Comparison of ENCODE assay signal across 8 mouse cellular contexts in the genomic region with DNA sequence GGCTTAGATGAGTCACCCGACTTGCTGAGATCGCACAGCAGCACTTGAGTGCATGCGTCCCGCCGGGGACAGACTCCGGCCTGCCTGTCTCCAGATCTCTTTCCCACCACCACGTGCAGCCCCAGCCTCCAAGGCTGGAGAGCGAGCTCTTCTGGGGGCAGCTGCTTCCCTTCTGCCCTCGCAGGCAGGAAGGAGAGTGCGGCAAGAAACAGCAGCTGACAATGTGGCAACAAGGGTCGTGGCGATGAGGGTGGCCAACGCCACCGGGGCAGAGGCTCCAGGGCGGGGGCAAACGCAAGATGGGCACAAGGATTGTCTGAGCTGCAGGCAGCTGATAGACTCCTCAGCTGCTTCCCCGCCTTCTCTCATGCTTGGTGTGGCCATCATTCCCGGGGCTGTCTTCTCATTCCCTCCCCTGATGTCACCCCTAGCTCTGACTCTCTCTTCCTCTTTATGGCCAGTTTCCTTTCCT. TPM values are rescaled to one million over a fixed set of nuclear protein-coding genes. Genes with fewer than 3 reads are reported as not detected.
DNase-seq lines count a peak whose midpoint lies in the region; ATAC-seq and TF ChIP-seq lines count a peak whose summit lies in the region.

No protein-coding gene starts in this region.

- H3K27me3 ChIP-seq in hindbrain, embryonic 11.5 days (ENCODE audit: control insufficient read depth, insufficient read depth, low read length) = no peaks in the 10 kb centered on the region
- H3K27me3 ChIP-seq in hindbrain, embryonic 14.5 days (ENCODE audit: control insufficient read depth, insufficient read depth, low read length) = no peaks in the 10 kb centered on the region
- H3K27me3 ChIP-seq in MEL (ENCODE audit: control insufficient read depth in 1 of 2, insufficient read depth in 2 of 2, low read length in 2 of 2) = no peaks in the 10 kb centered on the region
- no peaks in the 10 kb centered on the region for H3K27me3 ChIP-seq in heart, embryonic 12.5 days (replicated peaks)
- H3K27me3 ChIP-seq in liver, embryonic 13.5 days = no peaks in the 10 kb centered on the region
- no peaks in the 10 kb centered on the region for H3K27me3 ChIP-seq in stomach, postnatal 0 days (ENCODE audit: control insufficient read depth, insufficient read depth, low read length)

- no peak for ATAC-seq in hindbrain, embryonic 11.5 days (ENCODE audit: low FRiP score)
- no peak for ATAC-seq in hindbrain, embryonic 14.5 days (ENCODE audit: low FRiP score)
- no peak for ATAC-seq in heart, embryonic 12.5 days (ENCODE audit: insufficient number of reproducible peaks, low FRiP score)
- ATAC-seq in liver, embryonic 13.5 days (ENCODE audit: low read depth) = peak; percentile 73
- no peak for ATAC-seq in stomach, postnatal 0 days (ENCODE audit: low FRiP score, low TSS enrichment)

- no peak overlapping the region for H3K4me3 ChIP-seq in hindbrain, embryonic 11.5 days (ENCODE audit: low read depth, low read length)
- H3K4me3 ChIP-seq in hindbrain, embryonic 14.5 days (replicated peaks; ENCODE audit: low read length) = no peak overlapping the region
- no peak overlapping the region for H3K4me3 ChIP-seq in MEL (ENCODE audit: control insufficient read depth in 1 of 2, insufficient read depth in 1 of 2, low read depth in 2 of 2, low read length in 2 of 2)
- no peak overlapping the region for H3K4me3 ChIP-seq in heart, embryonic 12.5 days
- H3K4me3 ChIP-seq in liver, embryonic 13.5 days (replicated peaks) = peak overlapping the region; percentile 34
- no peak overlapping the region for H3K4me3 ChIP-seq in stomach, postnatal 0 days (ENCODE audit: low read depth, low read length)

- TF ChIP-seq CTCF in MEL (IDR thresholded peaks at IDR 0.05 in 2 of 3, conservative IDR thresholded peaks at IDR 0.05 in 1 of 3; ENCODE audit: control insufficient read depth in 1 of 3, insufficient read depth in 1 of 3, low read depth in 2 of 3, low read length in 3 of 3, poor library complexity in 1 of 3, severe bottlenecking in 1 of 3) = no peak
- no peak for TF ChIP-seq CTCF in stomach, postnatal 0 days (IDR thresholded peaks at IDR 0.05; ENCODE audit: low read depth)

- H3K36me3 ChIP-seq in hindbrain, embryonic 11.5 days (ENCODE audit: control insufficient read depth, insufficient read depth, low read length) = no peaks in the 10 kb centered on the region
- no peaks in the 10 kb centered on the region for H3K36me3 ChIP-seq in hindbrain, embryonic 14.5 days (replicated peaks; ENCODE audit: control insufficient read depth, insufficient read depth)
- H3K36me3 ChIP-seq in MEL (ENCODE audit: control insufficient read depth in 1 of 2, insufficient read depth in 2 of 2, low read length in 2 of 2) = peaks cover 0 to 18% of the 10 kb centered on the region in 2 experiments; a peak in 2 of 4 replicates
- H3K36me3 ChIP-seq in heart, embryonic 12.5 days = no peaks in the 10 kb centered on the region
- no peaks in the 10 kb centered on the region for H3K36me3 ChIP-seq in liver, embryonic 13.5 days
- no peaks in the 10 kb centered on the region for H3K36me3 ChIP-seq in stomach, postnatal 0 days (ENCODE audit: control insufficient read depth, insufficient read depth, low read length)

- no peak for TF ChIP-seq RAD21 in MEL (IDR thresholded peaks at IDR 0.05; ENCODE audit: low read depth, low read length)

- 0 out of 2 replicates have a peak overlapping the region, but pooled peaks have one; percentile 8 for H3K9ac ChIP-seq in hindbrain, embryonic 11.5 days (ENCODE audit: low read depth, low read length)
- no peak overlapping the region for H3K9ac ChIP-seq in hindbrain, embryonic 14.5 days
- H3K9ac ChIP-seq in MEL (ENCODE audit: control insufficient read depth, low read depth, low read length, poor library complexity, severe bottlenecking) = 0 out of 2 replicates have a peak overlapping the region, but pooled peaks have one; percentile 2
- peak overlapping the region; percentile 56 for H3K9ac ChIP-seq in heart, embryonic 12.5 days
- peak overlapping the region; percentile 87 for H3K9ac ChIP-seq in liver, embryonic 13.5 days
- H3K9ac ChIP-seq in stomach, postnatal 0 days (ENCODE audit: low read length) = peak overlapping the region; percentile 41; the same call in 1 of the 2 replicates

- no peaks in the 10 kb centered on the region for H3K9me3 ChIP-seq in hindbrain, embryonic 11.5 days (ENCODE audit: control insufficient read depth, low read length)
- no peaks in the 10 kb centered on the region for H3K9me3 ChIP-seq in hindbrain, embryonic 14.5 days (ENCODE audit: control insufficient read depth, low read length)
- H3K9me3 ChIP-seq in MEL (replicated peaks; ENCODE audit: insufficient read depth, low read length) = no peaks in the 10 kb centered on the region
- no peaks in the 10 kb centered on the region for H3K9me3 ChIP-seq in heart, embryonic 12.5 days (replicated peaks)
- H3K9me3 ChIP-seq in liver, embryonic 13.5 days (replicated peaks) = no peaks in the 10 kb centered on the region
- H3K9me3 ChIP-seq in stomach, postnatal 0 days (ENCODE audit: control insufficient read depth, low read length) = no peaks in the 10 kb centered on the region

- peaks cover 2% of the 10 kb centered on the region; the same call in 1 of the 2 replicates for H3K79me2 ChIP-seq in MEL (ENCODE audit: control insufficient read depth, insufficient read depth, low read length, poor library complexity)

- TF ChIP-seq EP300 in MEL (IDR thresholded peaks at IDR 0.05; ENCODE audit: low read depth in 1 of 2, low read length in 2 of 2) = no peak
- TF ChIP-seq EP300 in stomach, postnatal 0 days (optimal IDR thresholded peaks at IDR 0.05) = no peak

- no peak overlapping the region for H3K4me2 ChIP-seq in hindbrain, embryonic 11.5 days (replicated peaks; ENCODE audit: low read depth, low read length)
- H3K4me2 ChIP-seq in hindbrain, embryonic 14.5 days (replicated peaks) = no peak overlapping the region
- peak overlapping the region; percentile 36 for H3K4me2 ChIP-seq in heart, embryonic 12.5 days
- H3K4me2 ChIP-seq in liver, embryonic 13.5 days = peak overlapping the region; percentile 91
- H3K4me2 ChIP-seq in stomach, postnatal 0 days (replicated peaks; ENCODE audit: low read depth) = 0 out of 2 replicates have a peak overlapping the region, but pooled peaks have one; percentile 20

- H3K4me1 ChIP-seq in hindbrain, embryonic 11.5 days (replicated peaks; ENCODE audit: control insufficient read depth, insufficient read depth, low read length) = peaks cover 16% of the 10 kb centered on the region
- H3K4me1 ChIP-seq in hindbrain, embryonic 14.5 days (replicated peaks; ENCODE audit: control insufficient read depth, insufficient read depth, low read length) = peaks cover 22% of the 10 kb centered on the region
- H3K4me1 ChIP-seq in MEL (ENCODE audit: control insufficient read depth in 1 of 2, insufficient read depth in 2 of 2, low read length in 2 of 2) = peaks cover 13 to 20% of the 10 kb centered on the region in 2 experiments
- H3K4me1 ChIP-seq in heart, embryonic 12.5 days (replicated peaks) = peaks cover 85% of the 10 kb centered on the region
- peaks cover 93% of the 10 kb centered on the region for H3K4me1 ChIP-seq in liver, embryonic 13.5 days (replicated peaks)
- peaks cover 22% of the 10 kb centered on the region for H3K4me1 ChIP-seq in stomach, postnatal 0 days (replicated peaks; ENCODE audit: control insufficient read depth, insufficient read depth)

- WGBS in hindbrain, embryonic 11.5 days = 68% methylated on average over 18 of the region's 18 CpGs
- 69% methylated on average over 18 of the region's 18 CpGs for WGBS in hindbrain, embryonic 14.5 days
- 26% methylated on average over 18 of the region's 18 CpGs for WGBS in heart, embryonic 12.5 days
- WGBS in liver, embryonic 13.5 days (ENCODE audit: insufficient replicate concordance) = 18% methylated on average over 18 of the region's 18 CpGs
- WGBS in stomach, postnatal 0 days = 35% methylated on average over 18 of the region's 18 CpGs

- intact Hi-C loops in left cerebral cortex, postnatal 14 days (cut with DNase I) = no loop called here

- H3K27ac ChIP-seq in hindbrain, embryonic 11.5 days (ENCODE audit: low read depth, low read length) = 0 out of 2 replicates have a peak overlapping the region, but pooled peaks have one; percentile 11
- H3K27ac ChIP-seq in hindbrain, embryonic 14.5 days = no peak overlapping the region
- peak overlapping the region; percentile 77; the same call in 1 of the 2 replicates for H3K27ac ChIP-seq in MEL (ENCODE audit: control insufficient read depth, low read depth, low read length)
- peak overlapping the region; percentile 100 for H3K27ac ChIP-seq in heart, embryonic 12.5 days (ENCODE audit: poor library complexity, severe bottlenecking)
- peak overlapping the region; percentile 100 for H3K27ac ChIP-seq in liver, embryonic 13.5 days
- H3K27ac ChIP-seq in stomach, postnatal 0 days (replicated peaks) = peak overlapping the region; percentile 95

- DNase-seq in hindbrain, embryonic 11.5 days (ENCODE audit: low spot score) = no peak
- no peak for DNase-seq in hindbrain, embryonic 14.5 days (ENCODE audit: low spot score)
- no peak for DNase-seq in MEL (ENCODE audit: low read depth, low spot score)
- DNase-seq in liver, embryonic 13.5 days = peak; percentile 74
- peak; percentile 27 for DNase-seq in stomach, postnatal 0 days (ENCODE audit: low spot score)
- DNase-seq in left cerebral cortex, postnatal 14 days (ENCODE audit: low spot score in 2 of 2) = no peak
- no peak for DNase-seq in cerebellum, adult 9-10 months

- no peak for TF ChIP-seq POLR2A in MEL (IDR thresholded peaks at IDR 0.05; ENCODE audit: control insufficient read depth in 1 of 2, insufficient read depth in 1 of 2, low read depth in 1 of 2, low read length in 2 of 2, poor library complexity in 1 of 2)

RNA-seq across cellular contexts. Expression of a gene that starts 18.4 kb away (rescaled TPM):
- 190 and 195 TPM in 2 replicates for polyA plus RNA-seq in hindbrain, embryonic 11.5 days (2014; fragmentation: Nextera tagmentation; extraction: Ambion mirVana)
- 78.9 and 80.3 TPM in 2 replicates for polyA plus RNA-seq in hindbrain, embryonic 14.5 days (2014; fragmentation: Nextera tagmentation; extraction: Ambion mirVana)
- total RNA-seq in MEL (2012; rRNA removed) = 143 TPM in 2 replicates
- 100 to 1,000 TPM in 1 of 2 experiments, not detected in 1; 568 TPM for polyA plus RNA-seq in MEL (2012; ENCODE audit: insufficient read depth in 1 of 2, insufficient read length in 2 of 2, low read depth in 1 of 2, low replicate concordance in 2 of 2, missing spikeins in 1 of 2)
- 533 and 538 TPM in 2 replicates for polyA plus RNA-seq in heart, embryonic 12.5 days (2016; fragmentation: Nextera tagmentation; extraction: Ambion mirVana)
- polyA plus RNA-seq in liver, embryonic 13.5 days (2015; fragmentation: Nextera tagmentation; extraction: Ambion mirVana) = 387 and 400 TPM in 2 replicates
- polyA plus RNA-seq in stomach, postnatal 0 days (2015; fragmentation: Nextera tagmentation; extraction: Ambion mirVana) = 219 and 242 TPM in 2 replicates
- 10 to 100 TPM; 30.1 to 30.7 TPM for total RNA-seq in left cerebral cortex, postnatal 14 days (2021)

RNA-seq across cellular contexts. Expression of a gene that starts 21.2 kb away (rescaled TPM):
- 26.5 and 28.7 TPM in 2 replicates for polyA plus RNA-seq in hindbrain, embryonic 11.5 days (2014; fragmentation: Nextera tagmentation; extraction: Ambion mirVana)
- 16.4 and 16.9 TPM in 2 replicates for polyA plus RNA-seq in hindbrain, embryonic 14.5 days (2014; fragmentation: Nextera tagmentation; extraction: Ambion mirVana)
- total RNA-seq in MEL (2012; rRNA removed) = 14.4 and 15.2 TPM in 2 replicates
- 10 to 100 TPM in 1 of 2 experiments, not detected in 1; 25.7 TPM for polyA plus RNA-seq in MEL (2012; ENCODE audit: insufficient read depth in 1 of 2, insufficient read length in 2 of 2, low read depth in 1 of 2, low replicate concordance in 2 of 2, missing spikeins in 1 of 2)
- 21.1 and 22.1 TPM in 2 replicates for polyA plus RNA-seq in heart, embryonic 12.5 days (2016; fragmentation: Nextera tagmentation; extraction: Ambion mirVana)
- polyA plus RNA-seq in liver, embryonic 13.5 days (2015; fragmentation: Nextera tagmentation; extraction: Ambion mirVana) = 14.4 and 14.5 TPM in 2 replicates
- 11.0 and 11.1 TPM in 2 replicates for polyA plus RNA-seq in stomach, postnatal 0 days (2015; fragmentation: Nextera tagmentation; extraction: Ambion mirVana)
- total RNA-seq in left cerebral cortex, postnatal 14 days (2021) = 10 to 100 TPM; 14.6 to 17.1 TPM

Comparison
In these comparisons a context has a peak if more than half of its experiments do, and no peak if none do; other contexts are left out.
1. DNase-seq: peak in liver, embryonic 13.5 days (single experiment) and stomach, postnatal 0 days (single experiment); none in hindbrain, embryonic 11.5 days (single experiment), hindbrain, embryonic 14.5 days (single experiment), MEL (single experiment), left cerebral cortex, postnatal 14 days (0 of 2) and cerebellum, adult 9-10 months (single experiment).
2. H3K4me2 ChIP-seq: peak in heart, embryonic 12.5 days (single experiment), liver, embryonic 13.5 days (single experiment) and stomach, postnatal 0 days (single experiment); none in hindbrain, embryonic 11.5 days (single experiment) and hindbrain, embryonic 14.5 days (single experiment).